Mouse (Mus musculus) G1E (cell line): ENCODE results near the gene C5ar2.

Experiments used
- CTCF ChIP-seq: IDR thresholded peaks from 2 replicates; pipeline ENCODE4 v1.5.1; 2012; ENCODE audit warnings: low read depth, low read length, inconsistent platforms, mixed read lengths
- GATA1 ChIP-seq: IDR thresholded peaks from 2 replicates; pipeline ENCODE4 v1.6.1; 2012; ENCODE audit warnings: borderline replicate concordance, low read length, inconsistent platforms, mixed read lengths
- GATA2 ChIP-seq: IDR thresholded peaks from 2 replicates; pipeline ENCODE4 v1.6.1; 2012; ENCODE audit warnings: low read depth, low read length, inconsistent platforms, borderline replicate concordance
- POLR2AphosphoS5 ChIP-seq: IDR thresholded peaks from 2 replicates; pipeline ENCODE4 v1.6.1; 2012; ENCODE audit warnings: low read depth, low read length, inconsistent platforms; ENCODE audit not compliant: insufficient replicate concordance
- TAL1 ChIP-seq: conservative IDR thresholded peaks from 2 replicates; pipeline ENCODE4 v1.6.1; 2012; ENCODE audit warnings: low read depth, low read length, inconsistent platforms, mixed read lengths

GRCm38 (mm10) chr7:16193702-16194101, 50.3 kb downstream of the C5ar2 start:
- TF ChIP-seq CTCF (no peak), TAL1 (no peak), GATA1 (no peak), GATA2 (no peak), POLR2AphosphoS5 (no peak)
